Mouse (Mus musculus) spleen, adult 2 months (tissue): ENCODE measurements around the gene Psmg4.

ENCODE experiments used
- CTCF ChIP-seq: fragments of 200-500 bp; IDR thresholded peaks from 2 replicates; pipeline ENCODE4 v1.5.1; 2011; ENCODE audit warnings: mild to moderate bottlenecking, inconsistent platforms; ENCODE audit not compliant: insufficient read depth, insufficient read length, insufficient replicate concordance; ENCODE audit errors: extremely low read depth
- POLR2A ChIP-seq: fragments of 200-500 bp; IDR thresholded peaks from 2 replicates; pipeline ENCODE4 v1.6.1; 2011; ENCODE audit warnings: low read depth, low read length, inconsistent platforms

DNA sequence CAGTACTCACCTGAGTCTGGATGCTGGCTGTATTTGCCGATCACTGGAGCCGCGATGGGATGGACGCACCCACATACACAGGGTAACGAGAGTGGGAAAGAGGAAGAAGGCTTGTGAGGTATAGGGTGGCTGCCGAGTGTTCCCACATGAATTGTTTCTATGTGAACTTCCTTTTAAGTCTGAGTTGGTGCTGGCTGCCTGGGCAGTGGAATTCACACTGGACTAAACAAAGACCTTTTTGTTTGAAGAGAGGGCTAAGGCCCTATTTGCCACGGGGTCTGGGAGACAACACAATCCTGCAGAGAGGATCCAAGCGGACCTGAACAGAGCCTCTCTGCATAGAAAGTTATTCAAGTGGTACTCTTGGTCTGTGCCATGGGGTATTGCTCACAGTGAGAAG lies 30.6 kb downstream of the Psmg4 start:
- no peak for TF ChIP-seq POLR2A
- no peak for TF ChIP-seq CTCF
